Mouse (Mus musculus) thymus, postnatal 36 days (tissue): Measurements from ENCODE around the gene Rhox2b.
"Not testable (repeated sequence)": the region's sequence is repeated elsewhere in the genome, so short reads cannot be mapped to it uniquely, and the experiment has no call there.

Experiments used
- DNase-seq, 2 experiments: peaks; one replicate each; pipeline ENCODE4 v3.0.0; 2022; ENCODE audit warnings: mixed read lengths in 2 of 2

Gene Rhox2b

GRCm38 (mm10) chrX:37411767-37412166, at the start of gene Rhox2b:
Gene Rhox2b, plus strand, starts transcription at chrX:37412067.
- not testable (repeated sequence) for DNase-seq

GRCm38 (mm10) chrX:37379728-37380127, 32.1 kb upstream of the Rhox2b start, which contains the start of gene Rhox3a2:
Gene Rhox3a2, plus strand, starts transcription at chrX:37380028.
- DNase-seq: not testable (repeated sequence)

GRCm38 (mm10) chrX:37390548-37390947, 21.3 kb upstream of the Rhox2b start, which contains the start of gene Rhox4a2:
Gene Rhox4a2, plus strand, starts transcription at chrX:37390848.
- not testable (repeated sequence) for DNase-seq

GRCm38 (mm10) chrX:37432194-37432593, 20.3 kb downstream of the Rhox2b start, which contains the start of gene Rhox4b:
Gene Rhox4b, plus strand, starts transcription at chrX:37432494.
- not testable (repeated sequence) for DNase-seq

DNA sequence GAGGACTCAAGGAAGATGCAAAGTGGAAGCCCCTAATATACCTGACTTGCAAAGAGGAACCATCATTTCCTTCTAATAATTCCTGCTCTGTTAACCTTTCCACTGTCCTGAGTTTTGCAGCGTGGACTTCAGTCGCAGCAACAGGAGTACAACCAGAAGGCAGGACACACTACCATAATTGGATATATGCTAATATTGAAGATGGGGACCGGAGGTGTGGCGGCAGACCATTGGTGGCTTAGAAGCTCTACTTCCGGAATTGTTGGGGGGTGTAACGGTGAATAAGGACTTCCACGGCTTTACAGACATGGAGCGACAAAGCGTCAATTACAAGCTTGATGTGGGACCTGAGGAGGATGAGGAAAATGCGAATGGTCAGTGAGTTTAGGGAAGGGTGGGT, 41.5 kb downstream of the Rhox2b start, which contains the start of gene Rhox2c:
Gene Rhox2c, plus strand, starts transcription at position 301 of the 400 bp plus-strand sequence.
- DNase-seq: not testable (repeated sequence)

- not testable (repeated sequence) for DNase-seq
Observed at GRCm38 (mm10) chrX:37458285-37458684, 46.4 kb downstream of the Rhox2b start, which contains the start of gene Rhox3c. Gene Rhox3c, plus strand, starts transcription at chrX:37458585.
